Mouse (Mus musculus): ENCODE measurements around the gene Klb. TPM values are rescaled to one million over a fixed set of nuclear protein-coding genes. Genes with fewer than 3 reads are reported as not detected.

Klb gene
- polyA plus RNA-seq, 1 experiment = 0.40 TPM

DNA sequence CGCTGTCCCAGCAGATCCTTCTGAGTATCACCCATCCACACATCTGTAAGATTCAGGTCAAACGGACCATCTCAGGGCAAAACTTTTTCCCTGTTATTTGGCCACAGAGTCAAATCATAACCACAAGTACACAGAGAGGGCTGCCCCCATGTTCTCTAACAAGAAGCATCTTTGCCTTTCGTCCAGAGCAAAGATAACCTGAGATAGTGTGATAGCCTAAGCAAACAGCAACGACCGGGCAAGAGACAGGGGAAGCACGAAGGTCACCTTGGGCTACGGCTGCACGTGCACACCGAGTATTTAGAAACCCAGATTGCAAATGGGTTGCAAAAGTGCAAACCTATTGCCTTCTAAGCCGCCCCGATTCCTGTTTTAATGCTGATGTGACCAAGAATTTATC, 19.7 kb downstream of the Klb start:
- DNase-seq (ENCODE audit: low read depth, low spot score) = no peak
- 55% methylated on average over 11 of the region's 11 CpGs for WGBS

DNA sequence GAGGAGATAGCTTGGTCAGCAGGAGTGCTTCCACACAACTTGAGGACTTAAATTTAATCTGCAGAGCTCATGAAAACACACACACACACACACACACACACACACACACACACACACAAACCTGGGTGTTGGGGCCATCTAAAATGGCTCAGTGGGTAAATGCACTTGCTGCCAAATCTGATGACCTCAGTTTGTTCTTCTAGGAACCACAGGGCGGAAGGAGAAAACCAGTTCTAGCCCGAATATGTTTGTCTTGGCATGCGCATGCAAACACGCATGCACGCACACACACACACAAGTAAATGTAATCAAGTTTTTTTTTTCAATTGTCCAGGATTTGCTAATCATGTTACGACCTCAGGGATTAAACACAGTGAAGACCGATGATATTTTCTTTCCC, 23.4 kb downstream of the Klb start:
- DNase-seq (ENCODE audit: low read depth, low spot score) = no peak
- WGBS = 63% methylated on average over 7 of the region's 7 CpGs

DNA sequence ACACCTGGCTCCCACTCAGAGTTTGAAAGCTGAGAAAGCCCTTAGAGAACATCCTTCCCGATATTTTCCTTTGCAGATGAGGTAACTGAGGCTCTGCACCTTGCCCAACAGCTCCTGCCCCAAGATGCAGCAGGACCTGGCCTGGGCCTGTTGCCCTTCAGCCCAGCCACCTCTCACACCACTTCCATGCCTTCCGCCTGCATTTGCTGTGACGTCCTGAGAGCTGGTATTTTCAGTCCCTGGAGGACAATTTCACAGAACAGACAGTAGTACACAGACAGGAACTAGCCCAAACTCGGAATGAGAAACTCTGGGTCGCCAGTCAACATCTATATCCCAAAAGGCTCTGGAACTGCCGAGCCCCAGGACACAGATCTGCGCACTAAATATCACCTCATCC, 26.6 kb downstream of the Klb start:
- no peak for DNase-seq (ENCODE audit: low read depth, low spot score)
- 86% methylated on average over 7 of the region's 7 CpGs for WGBS

DNA sequence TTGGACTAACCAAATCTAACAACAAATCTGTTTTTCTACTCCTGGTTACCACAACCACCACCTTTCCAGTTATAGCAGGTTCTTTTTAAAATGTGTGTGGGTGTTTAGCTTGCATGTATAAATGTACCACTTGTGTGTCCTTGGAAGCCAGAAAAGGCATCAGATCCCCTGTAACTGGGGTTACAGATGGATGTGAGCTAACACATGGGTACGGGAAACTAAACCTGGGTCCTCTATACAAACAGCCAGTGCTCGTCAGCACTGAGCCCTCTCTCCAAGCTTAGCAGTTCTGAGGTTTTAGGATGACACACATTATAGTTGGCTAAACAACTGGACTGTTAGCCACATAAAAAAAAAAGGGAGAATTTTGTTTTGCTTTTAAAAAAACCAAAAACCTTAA, 37.6 kb downstream of the Klb start:
- no peak for DNase-seq (ENCODE audit: low read depth, low spot score)
- WGBS = 83% methylated on average over 2 of the region's 2 CpGs

- WGBS = 63% methylated on average over 6 of the region's 6 CpGs
- DNase-seq (ENCODE audit: low read depth, low spot score) = no peak
These were observed 39.1 kb downstream of the Klb start for GRCm38 (mm10) chr5:65387008-65387867.

GRCm38 (mm10) chr5:65390648-65391644, 42.8 kb downstream of the Klb start, which contains the start of the genes Rpl9 and Lias:
Gene Rpl9 (minus strand): TSS chr5:65391444.
Gene Lias (plus strand): TSS chr5:65391497.
- under 1% methylated on average over 83 of the region's 83 CpGs for WGBS
- peak; percentile 70 for DNase-seq (ENCODE audit: low read depth, low spot score)

GRCm38 (mm10) chr5:65391753-65392152, 43.6 kb downstream of the Klb start:
- WGBS = 1% methylated on average over 12 of the region's 12 CpGs
- no peak for DNase-seq (ENCODE audit: low read depth, low spot score)

GRCm38 (mm10) chr5:65394425-65394824, 46.3 kb downstream of the Klb start:
- WGBS = 92% methylated on average over 7 of the region's 7 CpGs

DNA sequence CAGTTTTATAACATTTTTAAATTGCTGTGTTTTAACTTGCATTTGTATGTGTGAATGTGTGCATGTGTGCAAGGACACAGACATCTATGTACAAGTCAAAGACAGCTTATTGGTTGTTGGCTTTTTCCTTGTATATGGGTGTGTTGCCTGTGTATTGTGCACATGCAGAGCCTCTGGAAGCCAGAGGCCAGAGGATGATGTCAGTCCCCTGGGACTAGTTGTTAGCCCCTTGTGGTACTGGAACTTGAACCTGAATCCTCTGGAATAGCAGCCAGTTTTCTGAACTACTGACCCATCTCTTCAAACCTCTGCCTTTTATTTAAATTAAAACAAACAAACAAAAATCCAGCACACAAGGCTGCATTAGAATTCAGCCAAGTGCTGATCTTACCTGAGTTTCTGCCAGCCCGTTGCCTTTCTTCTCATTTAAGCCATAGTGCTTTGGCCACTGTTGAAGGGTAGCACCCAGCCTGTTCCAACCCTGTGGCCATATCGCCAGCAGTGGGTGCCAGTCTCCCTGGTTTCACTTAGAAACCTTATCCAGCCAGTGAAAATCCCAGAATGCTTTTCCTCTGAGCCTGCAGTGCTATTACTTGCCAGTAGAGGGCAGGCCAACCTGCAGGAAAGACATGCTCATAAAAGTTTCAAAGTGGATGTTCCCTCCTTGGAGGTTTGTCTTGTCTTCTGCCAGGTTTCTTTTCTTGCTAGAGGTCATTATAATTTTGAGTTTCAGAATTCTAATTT, 53.3 kb downstream of the Klb start:
- 7% methylated on average over 2 of the region's 2 CpGs for WGBS
- DNase-seq (ENCODE audit: low read depth, low spot score) = no peak

More at GRCm38 (mm10) chr5:65394425-65394824, 46.3 kb downstream of the Klb start:
- no peak for DNase-seq (ENCODE audit: low read depth, low spot score)

DNA sequence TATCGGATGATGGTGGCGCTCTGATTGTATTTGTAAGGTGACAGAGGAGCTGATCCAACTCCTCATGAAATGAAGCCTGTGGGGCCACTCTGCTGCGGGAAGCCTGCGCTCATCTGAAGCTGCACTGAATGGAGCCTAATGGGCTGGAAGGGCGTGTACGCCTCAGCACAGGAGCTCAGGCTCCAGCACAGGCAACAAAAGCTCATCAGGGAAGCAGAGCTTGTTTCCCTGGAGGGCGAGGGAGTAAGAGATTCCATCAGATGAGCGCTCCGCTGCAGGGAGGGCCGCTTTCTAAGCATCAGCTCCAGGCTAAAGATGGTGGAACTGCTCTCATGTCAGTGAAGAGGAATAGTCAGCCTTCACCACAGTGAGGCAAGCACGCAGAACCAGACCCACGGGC, 59.9 kb downstream of the Klb start:
- 91% methylated on average over 12 of the region's 12 CpGs for WGBS
- no peak for DNase-seq (ENCODE audit: low read depth, low spot score)

DNA sequence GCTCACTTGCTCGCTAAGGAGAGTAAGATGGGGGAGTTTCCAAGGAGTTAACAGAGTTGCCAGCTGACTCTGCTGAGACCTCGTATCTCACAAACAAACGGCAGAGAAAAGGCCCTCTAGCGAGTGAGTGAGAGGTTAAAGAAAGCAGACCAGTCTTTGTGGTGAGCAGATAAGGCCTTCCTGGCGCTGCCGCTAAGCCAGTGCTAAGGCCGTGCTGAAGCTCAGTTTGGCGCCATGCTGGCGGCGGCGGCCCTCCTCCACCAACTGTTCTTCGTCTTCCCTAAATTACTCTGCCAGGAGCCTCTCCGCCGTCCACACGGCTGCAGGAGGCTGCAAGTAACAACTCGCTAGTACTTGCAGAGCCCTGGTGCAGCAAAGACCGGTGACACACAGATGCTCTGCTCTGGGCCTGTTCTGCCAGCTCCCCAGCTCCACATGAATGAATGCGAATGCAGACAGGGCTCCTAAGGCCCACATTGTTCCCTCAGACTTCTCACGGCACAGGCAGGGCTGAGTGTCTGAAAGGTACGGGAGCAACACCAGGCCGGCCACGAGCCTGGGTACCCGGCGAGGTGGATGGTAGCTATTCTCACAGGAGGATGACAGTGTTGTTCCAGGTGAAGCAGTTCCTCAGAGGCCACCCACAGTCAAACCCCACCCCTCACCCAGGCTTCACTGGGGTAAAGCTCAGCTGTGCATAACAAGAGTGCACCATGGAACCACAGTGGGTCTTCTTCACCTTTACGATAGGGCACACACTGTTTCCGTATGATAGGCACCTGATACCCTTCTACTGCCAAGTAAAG, 67.7 kb downstream of the Klb start:
- no peak for DNase-seq (ENCODE audit: low read depth, low spot score)
- 64% methylated on average over 26 of the region's 26 CpGs for WGBS

GRCm38 (mm10) chr5:65419136-65419535, 71.0 kb downstream of the Klb start:
- WGBS = 88% methylated on average over 10 of the region's 10 CpGs
- no peak for DNase-seq (ENCODE audit: low read depth, low spot score)

- 23% methylated on average over 6 of the region's 6 CpGs for WGBS
- DNase-seq (ENCODE audit: low read depth, low spot score) = peak; percentile 75
These were observed 72.7 kb downstream of the Klb start for GRCm38 (mm10) chr5:65420822-65421221.

- no peak for DNase-seq (ENCODE audit: low read depth, low spot score)
- 90% methylated on average over 8 of the region's 8 CpGs for WGBS
These were observed 74.7 kb downstream of the Klb start for GRCm38 (mm10) chr5:65422803-65423202.

DNA sequence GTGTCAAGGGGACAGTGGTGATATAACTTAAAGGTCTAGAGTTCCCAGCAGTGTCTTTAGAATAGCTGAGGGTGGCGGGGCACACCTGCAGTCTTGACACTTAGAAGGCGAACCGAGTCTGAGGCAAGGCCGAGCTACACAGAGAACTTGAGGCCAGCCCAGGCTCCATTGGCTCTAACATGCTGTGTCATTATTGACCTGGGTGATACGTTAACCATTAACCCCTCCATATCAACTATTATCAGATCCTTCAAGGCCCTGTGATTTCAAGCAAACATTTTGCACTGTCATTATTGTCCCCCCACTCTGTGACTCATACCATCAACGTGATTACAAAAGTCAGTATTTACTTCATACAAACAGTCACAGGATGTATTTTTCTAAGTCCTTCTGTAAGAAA, 76.1 kb downstream of the Klb start:
- WGBS = 32% methylated on average over 6 of the region's 6 CpGs
- DNase-seq (ENCODE audit: low read depth, low spot score) = peak; percentile 81

DNA sequence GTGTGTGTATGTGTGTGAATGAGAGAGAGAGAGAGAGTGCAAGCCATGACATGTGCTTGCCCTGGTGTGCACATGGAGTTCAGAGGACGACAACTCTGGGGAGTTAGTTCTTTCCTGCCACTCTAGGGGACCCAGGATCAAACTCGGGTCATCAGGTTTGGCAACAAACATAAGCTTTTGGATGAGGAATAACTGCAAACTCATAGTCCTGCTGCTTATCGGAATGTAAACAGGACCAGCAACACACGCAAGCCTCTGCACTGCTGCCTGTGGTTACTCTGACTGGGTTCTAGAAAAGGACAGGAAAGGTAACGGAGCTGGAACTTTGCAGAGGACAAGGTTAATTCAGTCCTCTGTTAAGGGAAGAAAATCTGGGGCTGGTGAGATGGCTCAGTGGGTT, 77.1 kb downstream of the Klb start:
- 70% methylated on average over 5 of the region's 5 CpGs for WGBS
- DNase-seq (ENCODE audit: low read depth, low spot score) = no peak

GRCm38 (mm10) chr5:65428321-65428720, 80.2 kb downstream of the Klb start:
- 27% methylated on average over 4 of the region's 4 CpGs for WGBS
- DNase-seq (ENCODE audit: low read depth, low spot score) = no peak

- WGBS = 26% methylated on average over 5 of the region's 5 CpGs
- no peak for DNase-seq (ENCODE audit: low read depth, low spot score)
These were observed 81.3 kb downstream of the Klb start for GRCm38 (mm10) chr5:65429441-65429840.
